Mouse (Mus musculus): Measurements from ENCODE around the gene Fbxo22. TPM values are rescaled to one million over a fixed set of nuclear protein-coding genes. Genes with fewer than 3 reads are reported as not detected.

Gene Fbxo22
- polyA plus RNA-seq, 1 experiment from 2014 or later = 79.1 TPM

DNA sequence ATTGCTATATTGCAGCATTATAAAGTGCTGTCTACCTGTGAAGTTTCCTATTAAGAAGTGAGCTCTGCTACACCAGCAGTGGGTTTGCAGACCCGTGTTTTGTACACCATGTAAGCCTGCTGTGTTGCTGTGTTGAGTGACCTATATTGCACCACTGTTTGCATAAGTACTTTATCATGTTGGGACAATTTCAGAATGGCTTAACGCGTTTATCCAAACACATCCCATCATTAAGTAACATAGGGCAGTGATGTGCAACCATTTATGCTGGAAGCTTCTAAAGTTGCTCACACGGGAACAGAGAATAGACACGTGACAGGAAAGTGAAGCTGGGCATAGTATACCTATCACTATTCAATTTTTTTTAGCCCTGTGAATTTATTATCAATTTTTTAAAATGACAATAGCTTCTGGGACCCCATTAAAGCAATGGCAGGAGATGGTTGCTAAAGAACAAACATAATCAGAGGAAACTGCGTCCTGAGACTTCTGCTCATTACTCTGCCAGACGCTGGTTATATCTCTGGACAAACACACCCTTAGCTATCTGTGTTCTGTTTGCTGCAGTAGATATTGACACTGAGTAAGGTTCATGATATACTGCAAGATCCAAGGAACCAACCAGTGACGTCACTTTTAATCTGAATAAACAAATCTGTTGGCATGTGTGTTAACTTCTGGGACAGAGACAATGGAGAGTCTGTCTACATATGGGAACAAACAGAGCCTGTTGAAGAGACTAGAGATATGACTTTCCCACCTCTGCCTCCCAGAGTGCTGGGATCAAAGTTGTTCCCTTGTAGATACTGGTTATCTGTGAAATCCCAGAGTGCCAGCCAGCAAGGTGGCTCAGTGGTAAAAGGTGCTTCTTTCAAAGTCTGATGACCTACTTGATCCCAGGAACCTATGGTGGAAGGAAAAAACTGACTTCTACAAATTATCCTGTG lies 55.9 kb downstream of the Fbxo22 start:
- H3K9me3 ChIP-seq (ENCODE audit: control insufficient read depth, low read length) = no peaks in the 10 kb centered on the region
- no peak overlapping the region for H3K4me3 ChIP-seq (replicated peaks; ENCODE audit: low read length)
- no peaks in the 10 kb centered on the region for H3K36me3 ChIP-seq (replicated peaks; ENCODE audit: control insufficient read depth, insufficient read depth)
- no peak overlapping the region for H3K27ac ChIP-seq
- no peak for DNase-seq (ENCODE audit: low spot score)
- 85% methylated on average over 8 of the region's 8 CpGs for WGBS
- no peak overlapping the region for H3K4me2 ChIP-seq (replicated peaks)
- ATAC-seq (ENCODE audit: low FRiP score) = no peak
- no peak overlapping the region for H3K9ac ChIP-seq
- no peaks in the 10 kb centered on the region for H3K27me3 ChIP-seq (ENCODE audit: control insufficient read depth, insufficient read depth, low read length)
- H3K4me1 ChIP-seq (replicated peaks; ENCODE audit: control insufficient read depth, insufficient read depth, low read length) = no peaks in the 10 kb centered on the region

GRCm38 (mm10) chr9:55271960-55272560 lies 63.3 kb downstream of the Fbxo22 start:
- 57% methylated on average over 5 of the region's 5 CpGs for WGBS
- Histone ChIP-seq H3K27ac (no peak overlapping the region), H3K9ac (no peak overlapping the region), H3K4me1 (replicated peaks; ENCODE audit: control insufficient read depth, insufficient read depth, low read length) (no peaks in the 10 kb centered on the region), H3K9me3 (ENCODE audit: control insufficient read depth, low read length) (no peaks in the 10 kb centered on the region), H3K27me3 (ENCODE audit: control insufficient read depth, insufficient read depth, low read length) (no peaks in the 10 kb centered on the region), H3K4me3 (replicated peaks; ENCODE audit: low read length) (no peak overlapping the region), H3K36me3 (replicated peaks; ENCODE audit: control insufficient read depth, insufficient read depth) (no peaks in the 10 kb centered on the region), H3K4me2 (replicated peaks) (no peak overlapping the region)
- no peak for ATAC-seq (ENCODE audit: low FRiP score)
- DNase-seq (ENCODE audit: low spot score) = no peak

DNA sequence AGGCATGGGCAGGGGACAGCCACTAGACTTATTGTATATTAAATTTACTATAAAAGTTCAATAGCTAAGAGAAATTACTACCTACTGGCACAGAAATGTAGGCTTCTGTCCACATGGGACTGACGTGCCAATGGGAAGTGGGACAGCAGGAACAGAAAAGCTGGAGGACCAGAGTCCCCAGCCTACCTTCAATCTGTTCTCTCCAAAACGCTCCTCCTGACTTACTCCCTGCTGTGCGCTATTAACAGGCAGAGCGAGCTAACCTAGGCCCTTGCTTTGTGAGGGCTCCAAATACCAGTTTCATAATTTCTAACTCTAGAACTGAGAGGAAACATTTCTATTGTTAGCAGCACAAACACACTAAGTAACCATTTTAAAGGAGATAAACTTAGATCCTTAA lies 65.2 kb downstream of the Fbxo22 start:
- no peak for DNase-seq (ENCODE audit: low spot score)
- WGBS = 47% methylated on average over 4 of the region's 4 CpGs

More for the DNA sequence above, 65.2 kb downstream of the Fbxo22 start:
- H3K27ac ChIP-seq = no peak overlapping the region
- H3K27me3 ChIP-seq (ENCODE audit: control insufficient read depth, insufficient read depth, low read length) = no peaks in the 10 kb centered on the region
- ATAC-seq (ENCODE audit: low FRiP score) = no peak
- H3K9ac ChIP-seq = no peak overlapping the region
- H3K4me1 ChIP-seq (replicated peaks; ENCODE audit: control insufficient read depth, insufficient read depth, low read length) = no peaks in the 10 kb centered on the region
- no peaks in the 10 kb centered on the region for H3K9me3 ChIP-seq (ENCODE audit: control insufficient read depth, low read length)
- no peaks in the 10 kb centered on the region for H3K36me3 ChIP-seq (replicated peaks; ENCODE audit: control insufficient read depth, insufficient read depth)
- no peak overlapping the region for H3K4me2 ChIP-seq (replicated peaks)
- no peak overlapping the region for H3K4me3 ChIP-seq (replicated peaks; ENCODE audit: low read length)

Other genes starting within 250 kb of the Fbxo22 start
- 4.2 and 6.0 TPM in 2 replicates for gene Chrna5, start 228.0 kb upstream of the Fbxo22 start, polyA plus RNA-seq (2014; fragmentation: Nextera tagmentation; extraction: Ambion mirVana)
- gene Chrna3, start 182.4 kb upstream of the Fbxo22 start, polyA plus RNA-seq (2014; fragmentation: Nextera tagmentation; extraction: Ambion mirVana) = 21.2 and 23.4 TPM in 2 replicates
- gene Chrnb4, start 160.1 kb upstream of the Fbxo22 start, polyA plus RNA-seq (2014; fragmentation: Nextera tagmentation; extraction: Ambion mirVana) = 1.4 and 1.5 TPM in 2 replicates
- gene Ube2q2, start 60.1 kb upstream of the Fbxo22 start, polyA plus RNA-seq (2014; fragmentation: Nextera tagmentation; extraction: Ambion mirVana) = 49.8 and 52.2 TPM in 2 replicates
- gene Nrg4, start 117.9 kb downstream of the Fbxo22 start, polyA plus RNA-seq (2014; fragmentation: Nextera tagmentation; extraction: Ambion mirVana) = 1.7 and 1.8 TPM in 2 replicates
- gene Tmem266, start 118.0 kb downstream of the Fbxo22 start, polyA plus RNA-seq (2014; fragmentation: Nextera tagmentation; extraction: Ambion mirVana) = 2.2 and 2.9 TPM in 2 replicates